Mouse (Mus musculus) adrenal gland, postnatal 4 days (tissue): ENCODE data around the gene Cfc1. TPM values are rescaled to one million over a fixed set of nuclear protein-coding genes. Genes with fewer than 3 reads are reported as not detected.
"Not testable (repeated sequence)": the region's sequence is repeated elsewhere in the genome, so short reads cannot be mapped to it uniquely, and the experiment has no call there.

Source experiments
- DNase-seq, 2 experiments: peaks; one replicate each; pipeline ENCODE4 v3.0.0; 2021 to 2022; ENCODE audit warnings: low spot score in 2 of 2, mixed read lengths in 2 of 2
- long read RNA-seq, 2 experiments: library from polyadenylated mRNA; stranded (forward); transcript quantifications; one replicate each; pipeline ENCODE4 v2.0.0; 2021
- total RNA-seq, 2 experiments: library from RNA; stranded (reverse); gene quantifications; 2 replicates each; pipeline ENCODE4 v1.2.3; 2021

The Cfc1 gene
- not detected for total RNA-seq
- long read RNA-seq, experiment 1: 0 reads
- long read RNA-seq, experiment 2: 0 reads

GRCm38 (mm10) chr1:34535043-34535698, at the start of gene Cfc1:
TSS of gene Cfc1 (plus strand) at chr1:34535648.
- DNase-seq: not testable (repeated sequence)

- no peak for DNase-seq
Measured at GRCm38 (mm10) chr1:34487383-34487782, 48.1 kb upstream of the Cfc1 start.

- DNase-seq: no peak
Measured at GRCm38 (mm10) chr1:34489852-34490541, 45.5 kb upstream of the Cfc1 start.

- DNase-seq: no peak
Measured at GRCm38 (mm10) chr1:34491480-34491879, 44.0 kb upstream of the Cfc1 start.

- no peak for DNase-seq
Measured at GRCm38 (mm10) chr1:34502991-34503390, 32.5 kb upstream of the Cfc1 start.

GRCm38 (mm10) chr1:34505307-34505706, 30.1 kb upstream of the Cfc1 start:
- no peak for DNase-seq

GRCm38 (mm10) chr1:34505970-34506551, 29.4 kb upstream of the Cfc1 start:
- DNase-seq: no peak

- DNase-seq: no peak
Measured at GRCm38 (mm10) chr1:34507986-34508385, 27.5 kb upstream of the Cfc1 start.

- no peak for DNase-seq
Measured at GRCm38 (mm10) chr1:34510575-34510981, 24.9 kb upstream of the Cfc1 start.

GRCm38 (mm10) chr1:34511027-34511426, 24.4 kb upstream of the Cfc1 start:
- peak in 1 of 2 experiments; percentile 24 for DNase-seq

- no peak for DNase-seq
Measured at GRCm38 (mm10) chr1:34513068-34513467, 22.4 kb upstream of the Cfc1 start.

GRCm38 (mm10) chr1:34516595-34516994, 18.9 kb upstream of the Cfc1 start:
- no peak for DNase-seq

GRCm38 (mm10) chr1:34517297-34517696, 18.2 kb upstream of the Cfc1 start:
- not testable (repeated sequence) for DNase-seq

GRCm38 (mm10) chr1:34517797-34518196, 17.7 kb upstream of the Cfc1 start:
- not testable (repeated sequence) for DNase-seq

- DNase-seq: no peak
Measured at GRCm38 (mm10) chr1:34518259-34518658, 17.2 kb upstream of the Cfc1 start.

GRCm38 (mm10) chr1:34522205-34522849, 13.1 kb upstream of the Cfc1 start:
- no peak for DNase-seq

GRCm38 (mm10) chr1:34522850-34523244, 12.6 kb upstream of the Cfc1 start:
- DNase-seq: no peak

- no peak for DNase-seq
Measured at GRCm38 (mm10) chr1:34523647-34524046, 11.8 kb upstream of the Cfc1 start.

GRCm38 (mm10) chr1:34534574-34534973, 874 bp upstream of the Cfc1 start:
- not testable (repeated sequence) for DNase-seq

- DNase-seq: no peak
Measured at GRCm38 (mm10) chr1:34536291-34536766, 881 bp downstream of the Cfc1 start.

GRCm38 (mm10) chr1:34536767-34537485, 1.5 kb downstream of the Cfc1 start:
- no peak for DNase-seq
